22 mouse cellular contexts compared by ENCODE assay signal in genomic region chr11:101585031-101585430, GRCm38 (mm10). TPM values are rescaled to one million over a fixed set of nuclear protein-coding genes. Genes with fewer than 3 reads are reported as not detected.
A peak's percentile ranks its signal among the peaks of the same experiment; 100 is the strongest.
DNase-seq lines count a peak whose midpoint lies in the region; ATAC-seq and TF ChIP-seq lines count a peak whose summit lies in the region.
"Not testable (repeated sequence)": the region's sequence is repeated elsewhere in the genome, so short reads cannot be mapped to it uniquely, and the experiment has no call there.
"Had no signal": no experiment of that assay in that cellular context is flagged by ENCODE, and none has a peak within 500 bp of the region (broad histone marks: within the 10 kb centered on the region; RNA-seq: fewer than 3 reads in every experiment).

No protein-coding gene starts in this region.

- 81% methylated on average over 1 of the region's 1 CpGs for WGBS in intestine, postnatal 0 days
- 83% methylated on average over 1 of the region's 1 CpGs for WGBS in kidney, adult 2 months
- 100% methylated on average over 1 of the region's 1 CpGs for WGBS in liver, adult 2 months
- 94% methylated on average over 1 of the region's 1 CpGs for WGBS in small intestine, adult 2 months

- peak; percentile 84 for DNase-seq in kidney, adult 2 months
- DNase-seq in kidney, adult 9 months: peak; percentile 84
- DNase-seq in kidney, postnatal 25 days: peak; percentile 52 to 65
- not testable (repeated sequence) for DNase-seq in liver, adult 2 months (ENCODE audit: extremely low read depth, low read depth, low spot score)

- TF ChIP-seq CTCF in intestine, postnatal 0 days (IDR thresholded peaks at IDR 0.05; ENCODE audit: low read depth); kidney, adult 2 months (conservative IDR thresholded peaks at IDR 0.05; ENCODE audit: insufficient read depth, insufficient read length, low read depth, low read length); liver, adult 2 months (IDR thresholded peaks at IDR 0.05; ENCODE audit: low read depth, low read length); small intestine, adult 2 months (IDR thresholded peaks at IDR 0.05; ENCODE audit: extremely low read depth, insufficient read length, insufficient replicate concordance, low read depth, low read length): not testable (repeated sequence)

- not testable (repeated sequence) for H3K9me3 ChIP-seq in intestine, postnatal 0 days (ENCODE audit: control insufficient read depth)

- not testable (repeated sequence) for TF ChIP-seq POLR2A in kidney, adult 2 months (IDR thresholded peaks at IDR 0.05; ENCODE audit: low read depth, low read length); liver, adult 2 months (IDR thresholded peaks at IDR 0.05; ENCODE audit: extremely low read depth, insufficient read depth, low read length); small intestine, adult 2 months (IDR thresholded peaks at IDR 0.05; ENCODE audit: low read depth, low read length)

- peaks cover 29% of the 10 kb centered on the region for H3K36me3 ChIP-seq in intestine, postnatal 0 days (ENCODE audit: control insufficient read depth, insufficient read depth)
- not testable (repeated sequence) for H3K36me3 ChIP-seq in kidney, adult 2 months (ENCODE audit: control insufficient read depth, insufficient read depth, low read length)
- peaks cover 46% of the 10 kb centered on the region for H3K36me3 ChIP-seq in liver, adult 2 months (ENCODE audit: control insufficient read depth, insufficient read depth, low read length)
- peaks cover 38% of the 10 kb centered on the region for H3K36me3 ChIP-seq in small intestine, adult 2 months (ENCODE audit: control insufficient read depth, insufficient read depth, low read length)

- ATAC-seq in intestine, postnatal 0 days: not testable (repeated sequence)

- H3K27me3 ChIP-seq in intestine, postnatal 0 days (replicated peaks; ENCODE audit: control insufficient read depth, insufficient read depth, low read length); kidney, adult 2 months (replicated peaks; ENCODE audit: control insufficient read depth, insufficient read depth, low read length); liver, adult 2 months (ENCODE audit: control insufficient read depth, insufficient read depth, low read length); small intestine, adult 2 months (ENCODE audit: control insufficient read depth, insufficient read depth, low read length): not testable (repeated sequence)

- not testable (repeated sequence) for H3K79me2 ChIP-seq in liver, adult 2 months (ENCODE audit: control insufficient read depth, insufficient read depth, low read length)

- H3K4me3 ChIP-seq in intestine, postnatal 0 days (ENCODE audit: low read depth, low read length); kidney, adult 2 months (ENCODE audit: insufficient read depth, low read depth, low read length); liver, adult 2 months (ENCODE audit: insufficient read depth, low read depth, low read length); small intestine, adult 2 months (ENCODE audit: low read depth, low read length): not testable (repeated sequence)

- not testable (repeated sequence) for H3K4me2 ChIP-seq in intestine, postnatal 0 days (replicated peaks; ENCODE audit: low read depth)

- peak overlapping the region; percentile 41; the same call in 1 of the 2 replicates for H3K27ac ChIP-seq in intestine, postnatal 0 days (ENCODE audit: low read depth, low read length)
- peak overlapping the region; percentile 68 for H3K27ac ChIP-seq in kidney, adult 2 months (ENCODE audit: insufficient read depth, low read depth, low read length)
- H3K27ac ChIP-seq in liver, adult 2 months (replicated peaks; ENCODE audit: insufficient read depth, low read depth, low read length): 0 out of 2 replicates have a peak overlapping the region, but pooled peaks have one; percentile 16
- H3K27ac ChIP-seq in small intestine, adult 2 months (ENCODE audit: insufficient read depth, low read depth, low read length): peak overlapping the region; percentile 85

- not testable (repeated sequence) for H3K4me1 ChIP-seq in intestine, postnatal 0 days (replicated peaks; ENCODE audit: control insufficient read depth, insufficient read depth, low read length)
- H3K4me1 ChIP-seq in kidney, adult 2 months (ENCODE audit: control insufficient read depth, insufficient read depth, low read length): peaks cover 24% of the 10 kb centered on the region
- peaks cover 13% of the 10 kb centered on the region for H3K4me1 ChIP-seq in liver, adult 2 months (ENCODE audit: control insufficient read depth, insufficient read depth, low read length)
- H3K4me1 ChIP-seq in small intestine, adult 2 months (ENCODE audit: control insufficient read depth, insufficient read depth, insufficient read length, low read length): peaks cover 14% of the 10 kb centered on the region

- H3K9ac ChIP-seq in intestine, postnatal 0 days (ENCODE audit: low read depth, low read length); liver, adult 2 months (ENCODE audit: low read depth, low read length): not testable (repeated sequence)

RNA-seq across cellular contexts. Expression of gene Tmem106a, which starts 3.0 kb away (rescaled TPM):
- polyA plus RNA-seq in intestine, postnatal 0 days (2015; fragmentation: Nextera tagmentation; extraction: Ambion mirVana): 122 and 130 TPM in 2 replicates
- 392 and 429 TPM in 2 replicates for polyA plus RNA-seq in kidney, adult 2 months (2012; rRNA removed)
- 6.4 and 7.7 TPM in 2 replicates for total RNA-seq in liver, adult 2 months (2014; rRNA removed)
- 15.2 and 23.1 TPM in 2 replicates for polyA plus RNA-seq in liver, adult 2 months (2012; rRNA removed)
- polyA plus RNA-seq in small intestine, adult 2 months (2012; rRNA removed): 57.2 and 171 TPM in 2 replicates

RNA-seq across cellular contexts. Expression of gene Gm11634, which starts 14.0 kb away (rescaled TPM):
- polyA plus RNA-seq in intestine, postnatal 0 days (2015; fragmentation: Nextera tagmentation; extraction: Ambion mirVana): 0.27 and 0.37 TPM in 2 replicates
- not detected in 2 replicates for polyA plus RNA-seq in kidney, adult 2 months (2012; rRNA removed)
- total RNA-seq in liver, adult 2 months (2014; rRNA removed): not detected in 2 replicates
- not detected in 2 replicates for polyA plus RNA-seq in liver, adult 2 months (2012; rRNA removed)
- polyA plus RNA-seq in small intestine, adult 2 months (2012; rRNA removed): not detected in 2 replicates
- total RNA-seq: adrenal gland, adult 18-20 months; adrenal gland, adult 8-10 months; adrenal gland, postnatal 14 days; adrenal gland, postnatal 36 days; CH12.LX; G1E had no signal
- polyA plus RNA-seq: activated CD4-positive, CD25-positive, alpha-beta regulatory T cell, adult 4 months; CD4-positive, CD25-positive, alpha-beta regulatory T cell, adult 4 months; cerebellum, adult 2 months; cortical plate, adult 2 months; embryonic facial prominence, embryonic 10.5 days; embryonic facial prominence, embryonic 12.5 days; embryonic facial prominence, embryonic 14.5 days; forebrain, embryonic 13.5 days; forebrain, embryonic 15.5 days; G1E; Patski had no signal

RNA-seq across cellular contexts. Expression of gene Nbr1, which starts 33.1 kb away (rescaled TPM):
- 44.5 and 54.1 TPM in 2 replicates for polyA plus RNA-seq in intestine, postnatal 0 days (2015; fragmentation: Nextera tagmentation; extraction: Ambion mirVana)
- polyA plus RNA-seq in kidney, adult 2 months (2012; rRNA removed): 107 and 134 TPM in 2 replicates
- 211 and 222 TPM in 2 replicates for total RNA-seq in liver, adult 2 months (2014; rRNA removed)
- polyA plus RNA-seq in liver, adult 2 months (2012; rRNA removed): 114 and 141 TPM in 2 replicates
- polyA plus RNA-seq in small intestine, adult 2 months (2012; rRNA removed): 47.4 and 116 TPM in 2 replicates

RNA-seq across cellular contexts. Expression of gene Brca1, which starts 33.3 kb away (rescaled TPM):
- polyA plus RNA-seq in intestine, postnatal 0 days (2015; fragmentation: Nextera tagmentation; extraction: Ambion mirVana): 2.3 and 3.3 TPM in 2 replicates
- 0.12 and 0.16 TPM in 2 replicates for polyA plus RNA-seq in kidney, adult 2 months (2012; rRNA removed)
- 3.3 and 4.2 TPM in 2 replicates for total RNA-seq in liver, adult 2 months (2014; rRNA removed)
- 0.18 and 0.22 TPM in 2 replicates for polyA plus RNA-seq in liver, adult 2 months (2012; rRNA removed)
- polyA plus RNA-seq in small intestine, adult 2 months (2012; rRNA removed): 0.24 and 1.0 TPM in 2 replicates

RNA-seq across cellular contexts. Expression of gene Rdm1, which starts 42.0 kb away (rescaled TPM):
- polyA plus RNA-seq in intestine, postnatal 0 days (2015; fragmentation: Nextera tagmentation; extraction: Ambion mirVana): 13.3 and 15.3 TPM in 2 replicates
- polyA plus RNA-seq in kidney, adult 2 months (2012; rRNA removed): 41.0 and 45.7 TPM in 2 replicates
- 10.3 and 12.9 TPM in 2 replicates for total RNA-seq in liver, adult 2 months (2014; rRNA removed)
- 12.1 and 12.4 TPM in 2 replicates for polyA plus RNA-seq in liver, adult 2 months (2012; rRNA removed)
- polyA plus RNA-seq in small intestine, adult 2 months (2012; rRNA removed): 6.3 and 12.4 TPM in 2 replicates

Comparison
In these comparisons a context has a peak if more than half of its experiments do, and no peak if none do; other contexts are left out.
1. H3K27ac ChIP-seq: peak in every context shown above with its lines; median percentile 85 in small intestine, adult 2 months; 68 in kidney, adult 2 months; 41 in intestine, postnatal 0 days; 16 in liver, adult 2 months.